Mouse (Mus musculus) testis, postnatal 14 days (tissue): ENCODE measurements around the gene Tnc.

Experiments used
- DNase-seq: peaks from one replicate; pipeline ENCODE4 v3.0.0; 2021; ENCODE audit warnings: low spot score

The Tnc gene

GRCm38 (mm10) chr4:64025591-64025990 lies 21.2 kb downstream of the Tnc start:
- DNase-seq, result no peak

GRCm38 (mm10) chr4:64024041-64024779 lies 22.6 kb downstream of the Tnc start:
- DNase-seq, result no peak

- no peak for DNase-seq
Observed at GRCm38 (mm10) chr4:64020930-64021589, 25.8 kb downstream of the Tnc start.

GRCm38 (mm10) chr4:64020151-64020550 lies 26.7 kb downstream of the Tnc start:
- no peak for DNase-seq

- DNase-seq, result no peak
Observed at GRCm38 (mm10) chr4:64011308-64011707, 35.5 kb downstream of the Tnc start.

GRCm38 (mm10) chr4:64009936-64010335 lies 36.9 kb downstream of the Tnc start:
- DNase-seq, result no peak

GRCm38 (mm10) chr4:64005198-64005597 lies 41.6 kb downstream of the Tnc start:
- no peak for DNase-seq

- DNase-seq, result no peak
Observed at GRCm38 (mm10) chr4:64003677-64004076, 43.1 kb downstream of the Tnc start.

GRCm38 (mm10) chr4:64002168-64002567 lies 44.6 kb downstream of the Tnc start:
- DNase-seq, result no peak

- DNase-seq, result no peak
Observed at GRCm38 (mm10) chr4:64000788-64001187, 46.0 kb downstream of the Tnc start.

- DNase-seq, result no peak
Observed at GRCm38 (mm10) chr4:64000293-64000692, 46.5 kb downstream of the Tnc start.

- no peak for DNase-seq
Observed at GRCm38 (mm10) chr4:63993462-63994113, 53.2 kb downstream of the Tnc start.

GRCm38 (mm10) chr4:63990216-63990615 lies 56.6 kb downstream of the Tnc start:
- DNase-seq, result no peak

GRCm38 (mm10) chr4:63988090-63988489 lies 58.7 kb downstream of the Tnc start:
- DNase-seq, result no peak

- no peak for DNase-seq
Observed at GRCm38 (mm10) chr4:63986576-63986975, 60.2 kb downstream of the Tnc start.

GRCm38 (mm10) chr4:63983098-63983445 lies 63.7 kb downstream of the Tnc start:
- no peak for DNase-seq

- no peak for DNase-seq
Observed at GRCm38 (mm10) chr4:63982425-63983097, 64.3 kb downstream of the Tnc start.

GRCm38 (mm10) chr4:63980211-63980794 lies 66.5 kb downstream of the Tnc start:
- DNase-seq, result no peak

GRCm38 (mm10) chr4:63979635-63980034 lies 67.2 kb downstream of the Tnc start:
- no peak for DNase-seq

GRCm38 (mm10) chr4:63972536-63972935 lies 74.3 kb downstream of the Tnc start:
- DNase-seq, result no peak

GRCm38 (mm10) chr4:63971762-63972161 lies 75.1 kb downstream of the Tnc start:
- DNase-seq, result no peak

- no peak for DNase-seq
Observed at GRCm38 (mm10) chr4:63970925-63971324, 75.9 kb downstream of the Tnc start.
